Mouse (Mus musculus): Measurements from ENCODE around the gene Hint3. TPM values are rescaled to one million over a fixed set of nuclear protein-coding genes. Genes with fewer than 3 reads are reported as not detected.

Hint3 gene
- 50.2 TPM for polyA plus RNA-seq (2017; shearing (Covaris generic))

GRCm38 (mm10) chr10:30629513-30629912 lies at the start of gene Hint3:
TSS of gene Hint3 (minus strand) at chr10:30629632.

GRCm38 (mm10) chr10:30600542-30600966 lies 28.9 kb downstream of the Hint3 start, which contains the start of gene Trmt11:
TSS of gene Trmt11 (minus strand) at chr10:30600749.

Other genes with a start within 250 kb of the Hint3 start
- gene Trmt11, start 28.9 kb downstream of the Hint3 start, polyA plus RNA-seq (2017; shearing (Covaris generic)): 46.6 TPM
- 114 TPM for gene Ncoa7, start 173.7 kb upstream of the Hint3 start, polyA plus RNA-seq (2017; shearing (Covaris generic))
- not detected for gene Hey2, start 213.2 kb upstream of the Hint3 start, polyA plus RNA-seq (2017; shearing (Covaris generic))

Measured in CD4-positive, CD25-positive, alpha-beta regulatory T cell (primary cell).